Mouse (Mus musculus): Measurements from ENCODE around the gene Ampd3. TPM values are rescaled to one million over a fixed set of nuclear protein-coding genes. Genes with fewer than 3 reads are reported as not detected.

Gene Ampd3
- total RNA-seq, 4 experiments from 2014 or later: 25.4 to 37.7 (median 30.3) TPM

DNA sequence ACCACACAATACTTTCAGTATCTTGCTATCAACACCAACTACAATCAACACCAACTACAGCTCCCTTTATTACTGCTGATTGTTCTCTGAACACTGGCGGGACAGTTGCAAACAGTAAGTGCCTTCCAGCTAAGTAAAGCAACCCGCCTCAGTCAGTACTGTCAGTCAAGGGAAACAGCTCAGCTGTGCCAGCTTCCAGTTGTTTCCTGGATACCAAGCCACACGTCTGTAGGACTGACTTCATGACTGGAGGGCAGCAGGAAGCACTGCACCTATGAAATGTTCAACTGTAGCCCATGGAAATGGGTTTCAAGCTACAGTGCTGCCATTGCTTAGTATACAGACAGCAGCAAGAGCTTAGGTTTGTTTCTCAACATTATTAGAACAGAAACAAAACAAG, 66.5 kb downstream of the Ampd3 start:
- DNase-seq (ENCODE audit: low spot score in 2 of 2): no peak

DNA sequence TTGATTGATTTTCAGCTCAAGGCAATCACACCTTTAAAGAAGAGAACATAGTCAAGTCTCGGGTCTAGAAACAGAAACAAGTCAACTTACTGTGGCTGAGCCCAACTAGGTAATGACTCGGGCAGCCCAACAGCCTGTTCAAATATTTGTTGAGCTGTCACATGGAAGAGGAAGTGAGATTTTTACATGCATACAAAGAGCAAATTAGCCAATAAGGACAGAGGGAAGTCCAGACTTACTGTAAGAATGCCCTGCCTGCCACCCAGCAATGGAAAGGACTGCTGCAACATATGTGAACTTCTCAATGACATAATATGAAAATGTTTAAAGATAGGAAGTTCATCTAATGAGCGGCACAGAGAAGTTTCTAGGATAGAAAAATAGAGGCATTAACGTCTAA, 72.3 kb downstream of the Ampd3 start:
- DNase-seq (ENCODE audit: low spot score in 2 of 2): no peak

DNA sequence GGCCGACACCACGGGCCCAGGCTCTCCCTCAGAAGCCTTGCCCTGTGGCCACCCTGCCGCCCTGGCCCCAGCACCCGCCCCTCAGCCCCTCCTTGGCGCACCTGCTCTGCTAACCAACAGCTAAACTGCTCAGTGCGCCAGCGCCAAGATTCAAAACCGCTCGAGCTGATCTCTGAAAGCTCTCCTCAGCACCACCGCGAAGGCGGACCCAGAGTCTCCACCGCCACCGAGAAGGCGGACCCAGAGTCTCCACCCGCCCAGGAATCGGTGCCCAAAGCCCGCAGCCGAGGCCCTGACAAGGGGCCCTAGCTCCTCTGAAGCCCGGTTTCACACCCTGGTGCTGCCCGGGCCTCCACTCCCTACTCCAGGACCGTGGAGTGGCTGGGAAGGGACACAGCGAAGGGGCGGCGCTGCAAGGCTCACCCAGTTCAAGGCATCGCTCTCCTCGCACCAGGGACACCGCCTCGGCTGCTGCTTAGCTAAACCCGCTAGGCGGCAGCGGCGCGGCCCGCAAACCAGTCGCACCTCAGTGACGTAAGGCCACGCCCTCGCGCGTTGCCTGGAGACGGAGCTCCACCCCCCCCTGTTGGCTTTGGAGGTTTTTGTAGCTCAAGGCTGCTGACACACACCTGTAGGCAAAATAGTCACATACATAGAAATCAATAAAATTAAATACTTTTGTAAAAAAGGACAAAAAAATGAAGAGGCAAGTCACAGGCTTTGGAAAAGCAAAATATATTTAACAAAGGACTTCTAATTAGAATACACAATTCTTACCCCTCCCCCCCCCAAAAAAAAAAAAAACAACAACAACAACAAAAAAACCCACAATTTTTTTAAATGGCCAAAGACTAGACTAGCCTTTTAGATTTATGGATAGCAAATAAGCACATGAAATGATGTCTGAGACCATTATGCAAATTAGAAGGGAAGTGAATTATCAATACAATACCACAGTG, 76.2 kb downstream of the Ampd3 start, which contains the start of gene Rnf141:
TSS of gene Rnf141 (minus strand) at position 542 of the 959 bp plus-strand sequence.
- peak; percentile 86 to 93 for DNase-seq (ENCODE audit: low spot score in 2 of 2)

DNA sequence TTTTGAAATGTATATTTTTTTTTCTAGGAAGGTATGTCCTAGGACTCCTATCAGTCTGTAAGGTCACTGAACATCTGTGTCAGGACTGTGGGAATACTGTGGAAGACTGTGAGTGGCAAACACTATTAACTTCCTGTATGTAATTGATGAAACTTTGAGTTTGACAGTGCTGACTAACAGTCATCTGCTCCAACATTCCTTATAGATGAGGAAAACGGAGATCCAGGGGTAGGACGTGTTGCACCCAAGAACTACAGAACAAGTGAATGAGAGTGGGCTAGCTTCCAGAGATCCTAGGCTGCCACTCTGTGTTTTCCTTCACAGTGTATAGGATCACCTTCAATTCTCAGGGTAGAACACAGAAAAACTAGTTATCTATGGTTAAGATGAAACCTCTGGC, 79.3 kb downstream of the Ampd3 start:
- no peak for DNase-seq (ENCODE audit: low spot score in 2 of 2)

DNA sequence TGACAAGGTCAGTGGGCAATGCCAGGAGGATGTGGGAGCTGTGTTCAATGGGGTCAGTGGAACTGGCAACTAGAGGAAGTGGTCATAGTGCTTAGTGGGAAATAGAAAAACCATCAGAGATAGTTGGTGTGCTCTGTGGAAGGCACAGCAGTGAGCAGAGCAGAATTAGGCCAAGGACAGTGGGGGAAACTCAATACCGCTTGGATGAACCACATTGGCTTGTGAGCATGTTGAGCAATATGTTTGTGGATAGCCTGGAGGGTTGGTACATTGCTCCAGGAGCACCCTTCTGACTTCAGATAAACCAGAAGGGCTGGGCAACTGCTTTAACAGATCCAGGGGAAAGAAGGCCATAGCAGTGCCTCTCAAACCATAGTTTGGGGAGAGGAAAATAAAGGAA, 80.4 kb downstream of the Ampd3 start:
- no peak for DNase-seq (ENCODE audit: low spot score in 2 of 2)

DNA sequence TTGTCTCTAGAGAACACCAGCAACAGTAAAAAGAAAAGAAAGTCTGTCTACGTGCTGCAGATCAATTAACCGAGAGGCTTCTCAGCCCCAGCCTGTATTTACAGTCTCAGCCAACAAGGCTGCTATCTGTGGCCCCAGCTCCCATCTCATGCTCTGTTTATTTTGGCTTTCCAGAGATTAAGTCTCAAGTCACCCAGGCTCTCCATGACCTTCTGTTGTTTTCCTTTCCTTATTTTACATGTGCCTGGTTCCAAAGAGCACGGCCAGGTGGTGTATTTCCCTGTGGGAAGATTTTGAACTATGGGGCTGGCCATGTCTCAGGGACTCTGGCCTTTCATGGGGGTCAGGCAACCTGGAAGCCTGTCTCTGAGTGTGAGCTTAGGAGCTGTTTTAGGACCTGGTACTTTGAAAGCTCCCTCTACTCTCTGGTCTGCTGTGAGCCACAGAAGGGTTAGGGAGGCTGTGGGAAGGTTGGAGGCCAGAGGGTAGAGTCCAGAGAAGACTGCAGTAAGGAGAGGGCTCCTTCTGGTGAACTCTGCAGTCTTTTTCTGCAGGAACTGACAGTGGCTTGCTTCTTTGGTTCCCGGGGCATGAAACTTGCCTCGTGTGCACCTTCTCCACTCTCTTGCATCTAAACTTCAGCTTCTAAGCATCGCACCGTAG, 83.7 kb downstream of the Ampd3 start:
- no peak for DNase-seq (ENCODE audit: low spot score in 2 of 2)

DNA sequence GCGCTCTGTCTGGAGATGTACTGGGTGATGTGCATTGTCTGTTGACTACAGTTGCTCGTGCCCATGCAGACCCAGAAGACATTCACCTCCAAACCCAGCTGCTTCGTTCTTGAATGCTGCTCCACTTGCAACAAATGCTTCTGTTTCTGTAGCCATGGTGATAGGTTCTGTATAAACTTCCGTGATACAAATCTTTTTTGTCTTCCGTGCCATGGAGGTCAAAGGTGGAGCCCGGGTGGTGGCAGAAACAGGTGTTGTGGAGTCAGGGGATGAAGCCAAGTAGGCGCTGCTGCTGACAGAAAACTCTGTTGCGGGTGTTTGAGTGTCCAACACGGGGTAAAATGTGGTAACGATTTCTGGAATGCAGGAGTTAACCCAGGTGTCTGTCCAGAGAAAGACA, 85.6 kb downstream of the Ampd3 start:
- DNase-seq (ENCODE audit: low spot score in 2 of 2): no peak

DNA sequence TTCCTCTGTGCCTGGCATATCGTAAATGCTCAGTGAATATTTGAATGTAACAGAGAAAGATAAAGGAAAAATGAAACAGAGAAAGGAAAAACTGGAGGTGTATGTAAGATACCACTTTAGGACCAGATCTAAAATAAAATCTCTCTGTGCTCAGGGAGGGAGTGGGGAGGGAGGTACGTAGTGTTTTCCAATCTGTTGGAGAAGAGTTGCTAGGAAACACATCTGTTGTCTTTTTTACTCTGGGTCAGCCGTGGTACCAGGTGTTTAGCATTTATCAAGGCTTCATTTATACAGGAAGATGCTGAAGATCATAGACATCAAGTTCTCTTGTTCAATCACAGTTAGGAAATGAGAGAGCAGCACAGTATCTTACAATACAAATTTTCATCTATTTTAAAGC, 86.5 kb downstream of the Ampd3 start:
- peak in 1 of 2 experiments; percentile 41 for DNase-seq (ENCODE audit: low spot score in 2 of 2)

DNA sequence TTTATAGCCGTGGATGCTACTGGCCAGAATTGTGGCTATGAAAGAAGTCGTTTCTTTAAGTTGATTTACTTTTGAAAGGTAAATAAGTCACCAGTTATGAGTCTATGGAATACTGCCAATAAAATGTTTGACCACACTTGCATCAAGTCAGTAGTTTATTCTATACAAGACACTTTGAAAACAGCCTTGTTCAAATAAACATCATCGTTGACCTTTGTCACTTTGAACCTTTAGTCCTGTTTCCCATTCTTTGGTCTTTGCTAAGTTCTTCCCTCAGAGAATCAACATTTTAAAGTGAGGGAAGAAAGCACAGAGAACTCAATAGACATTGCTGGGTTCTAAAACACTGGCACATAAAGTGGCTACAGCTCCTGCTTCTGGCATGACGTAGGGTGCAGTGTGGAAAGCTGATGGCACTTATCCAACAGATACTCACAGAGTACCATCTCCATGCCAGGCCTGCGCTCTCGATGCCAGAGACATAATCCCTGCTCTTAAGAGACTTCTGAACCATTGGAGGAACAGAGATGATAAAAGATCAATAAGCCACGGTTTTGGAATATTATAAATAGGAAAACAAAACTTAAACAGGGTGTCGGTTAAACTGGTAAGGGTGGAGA, 87.0 kb downstream of the Ampd3 start:
- DNase-seq (ENCODE audit: low spot score in 2 of 2): no peak

DNA sequence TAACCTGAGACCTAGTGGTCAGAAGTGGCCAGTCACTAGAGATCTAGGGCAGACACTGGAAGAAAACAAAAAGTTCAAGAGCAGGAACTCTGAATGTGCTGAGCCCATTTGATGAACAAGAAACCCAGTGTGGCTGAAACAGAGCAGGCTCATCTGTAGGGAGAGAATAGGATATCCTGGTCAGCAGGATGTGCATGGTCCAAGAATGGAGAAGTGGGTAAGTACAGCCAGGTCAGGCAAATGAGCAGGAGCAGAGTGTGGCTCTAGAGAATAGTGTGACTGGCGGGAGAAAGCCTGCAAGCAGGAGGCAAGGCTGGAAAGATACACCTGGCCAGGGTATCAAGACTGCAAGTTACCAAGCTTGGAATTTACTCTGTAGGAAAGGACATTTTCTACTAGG, 87.6 kb downstream of the Ampd3 start:
- no peak for DNase-seq (ENCODE audit: low spot score in 2 of 2)

DNA sequence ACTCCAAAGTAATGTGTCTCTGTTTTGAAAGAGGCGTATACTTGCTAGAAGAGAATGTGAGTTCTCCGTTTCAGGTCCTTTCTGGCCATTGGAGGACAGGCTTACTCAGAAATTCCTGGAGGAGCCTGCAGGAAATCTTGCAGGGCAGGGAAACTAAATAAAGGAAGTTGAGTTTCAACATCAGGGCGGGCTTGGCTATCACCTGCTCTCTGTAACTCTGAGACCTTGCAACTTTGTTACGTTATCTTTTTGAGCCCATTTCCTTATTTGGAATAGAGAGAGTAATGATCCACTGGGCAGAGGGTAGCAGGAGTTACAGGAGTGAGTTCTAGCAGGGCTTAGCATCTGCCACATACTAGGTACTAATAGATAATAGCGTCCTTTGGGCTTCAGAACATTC, 92.1 kb downstream of the Ampd3 start:
- DNase-seq (ENCODE audit: low spot score in 2 of 2): no peak

Small RNA genes within 50 kb of the gene (microRNA-seq; reads per million reads assigned to microRNA genes)
- 0 reads per million in 2 experiments for gene Gm47282

Other genes with a start within 250 kb of the Ampd3 start
- 10 to 100 TPM; 60.8 to 88.6 (median 72.1) TPM for gene Sbf2, start 153.3 kb upstream of the Ampd3 start, total RNA-seq (2022)
- gene Adm, start 140.5 kb upstream of the Ampd3 start, total RNA-seq (2022): 1 to 10 TPM; 1.7 to 3.1 (median 2.4) TPM
- 10 to 100 TPM; 72.8 to 92.5 (median 82.8) TPM for gene Rnf141, start 76.3 kb downstream of the Ampd3 start, total RNA-seq (2022)
- 1 to 10 TPM in 3 of 4 experiments, under 1 TPM in 1; 0.99 to 2.2 (median 1.6) TPM for gene Lyve1, start 95.0 kb downstream of the Ampd3 start, total RNA-seq (2022)
- 1 to 10 TPM; 1.7 to 5.9 (median 3.5) TPM for gene Mrvi1, start 214.3 kb downstream of the Ampd3 start, total RNA-seq (2022)